Mouse (Mus musculus) lung, embryonic 14.5 days (tissue): ENCODE measurements around the gene Phldb2. TPM values are rescaled to one million over a fixed set of nuclear protein-coding genes. Genes with fewer than 3 reads are reported as not detected.

ENCODE experiments used
- ATAC-seq: fragments of 200-750 bp; cut with Nextera tagmentation; 2 replicates; pipeline ENCODE4 v1.8.0; 2017; ENCODE audit warnings: mild to moderate bottlenecking, moderate TSS enrichment, moderate library complexity; ENCODE audit not compliant: insufficient read depth
- DNase-seq: peaks from one replicate; pipeline ENCODE4 v3.0.0-alpha.2; 2015
- H3K27ac ChIP-seq: fragments of 300-500 bp; sonication (generic); 2 replicates; pipeline ENCODE4 v1.5.1; 2014; ENCODE audit warnings: low read depth, mild to moderate bottlenecking, moderate library complexity
- H3K27me3 ChIP-seq: fragments of 300-500 bp; sonication (generic); 2 replicates; pipeline ENCODE4 v1.6.1; 2014; ENCODE audit warnings: low read length, control low read depth; ENCODE audit not compliant: insufficient read depth
- H3K36me3 ChIP-seq: fragments of 300-500 bp; sonication (generic); 2 replicates; pipeline ENCODE4 v1.6.1; 2014; ENCODE audit warnings: control low read depth; ENCODE audit not compliant: insufficient read depth
- H3K4me1 ChIP-seq: fragments of 300-500 bp; sonication (generic); 2 replicates; pipeline ENCODE4 v1.6.1; 2014; ENCODE audit warnings: antibody characterized with exemption, control low read depth; ENCODE audit not compliant: insufficient read depth
- H3K4me2 ChIP-seq: fragments of 300-500 bp; sonication (generic); 2 replicates; pipeline ENCODE4 v1.6.1; 2014; ENCODE audit warnings: mild to moderate bottlenecking
- H3K4me3 ChIP-seq: fragments of 300-500 bp; sonication (generic); 2 replicates; pipeline ENCODE4 v1.5.1; 2014; ENCODE audit warnings: low read depth, low read length
- H3K9ac ChIP-seq: fragments of 300-500 bp; sonication (generic); 2 replicates; pipeline ENCODE4 v1.6.1; 2014
- H3K9me3 ChIP-seq: fragments of 300-500 bp; sonication (generic); 2 replicates; pipeline ENCODE4 v1.6.1; 2016; ENCODE audit warnings: low read depth, low read length, control low read depth
- CTCF ChIP-seq: IDR thresholded peaks from 2 replicates; pipeline ENCODE4 v1.5.1; 2016; ENCODE audit warnings: antibody characterized with exemption, low read depth
- WGBS: fragments of 180-500 bp; shearing (Covaris S2); extraction: QIAGEN DNeasy Blood & Tissue Kit; methylation state at CpG from one replicate; pipeline ENCODE4 v1.1.7; 2014; 5-methylcytosine and 5-hydroxymethylcytosine counted together
- polyA plus RNA-seq: library from polyadenylated mRNA; unstranded; fragments of >200 nt; fragmentation: Nextera tagmentation; extraction: Ambion mirVana; gene quantifications from 2 replicates; pipeline ENCODE4 v1.2.1, GENCODE M21; 2014

Gene Phldb2
- polyA plus RNA-seq, 1 experiment from 2014 or later: 48.0 TPM

GRCm38 (mm10) chr16:45841806-45842205 lies 111.6 kb downstream of the Phldb2 start:
- no peaks in the 10 kb centered on the region for H3K9me3 ChIP-seq
- 66% methylated on average over 3 of the region's 3 CpGs for WGBS
- peaks cover 20% of the 10 kb centered on the region for H3K4me1 ChIP-seq

GRCm38 (mm10) chr16:45841016-45841415 lies 112.4 kb downstream of the Phldb2 start:
- Histone ChIP-seq H3K9me3 (no peaks in the 10 kb centered on the region), H3K27me3 (no peaks in the 10 kb centered on the region), H3K27ac (no peak overlapping the region), H3K4me2 (peak overlapping the region; percentile 67; the same call in 1 of the 2 replicates), H3K9ac (no peak overlapping the region), H3K36me3 (no peaks in the 10 kb centered on the region), H3K4me3 (no peak overlapping the region), H3K4me1 (peaks cover 20% of the 10 kb centered on the region)
- ATAC-seq (no peak), DNase-seq (no peak)
- 76% methylated on average over 3 of the region's 3 CpGs for WGBS
- TF ChIP-seq CTCF: no peak

More at GRCm38 (mm10) chr16:45841806-45842205, 111.6 kb downstream of the Phldb2 start:
- peak overlapping the region; percentile 67 for H3K4me2 ChIP-seq
- DNase-seq: no peak
- ATAC-seq: no peak
- peak overlapping the region; percentile 77 for H3K4me3 ChIP-seq
- H3K36me3 ChIP-seq: no peaks in the 10 kb centered on the region
- H3K27me3 ChIP-seq: no peaks in the 10 kb centered on the region
- TF ChIP-seq CTCF: no peak
- H3K27ac ChIP-seq: no peak overlapping the region
- peak overlapping the region; percentile 93; the same call in 1 of the 2 replicates for H3K9ac ChIP-seq

- Histone ChIP-seq H3K36me3 (no peaks in the 10 kb centered on the region), H3K4me2 (peak overlapping the region; percentile 13; the same call in 1 of the 2 replicates), H3K27me3 (no peaks in the 10 kb centered on the region), H3K4me3 (no peak overlapping the region), H3K9ac (no peak overlapping the region), H3K4me1 (peaks cover 17% of the 10 kb centered on the region), H3K9me3 (no peaks in the 10 kb centered on the region), H3K27ac (peak overlapping the region; percentile 48)
- ATAC-seq (peak; percentile 39; the same call in 1 of the 2 replicates), DNase-seq (peak; percentile 46)
- no peak for TF ChIP-seq CTCF
- WGBS: 38% methylated on average over 5 of the region's 5 CpGs
Measured at GRCm38 (mm10) chr16:45837541-45838342, 115.7 kb downstream of the Phldb2 start.

- peaks cover 22% of the 10 kb centered on the region for H3K4me1 ChIP-seq
- no peak for ATAC-seq
- H3K4me2 ChIP-seq: peak overlapping the region; percentile 5; the same call in 1 of the 2 replicates
- TF ChIP-seq CTCF: no peak
- no peak overlapping the region for H3K9ac ChIP-seq
- DNase-seq: peak; percentile 35
- peak overlapping the region; percentile 74; the same call in 1 of the 2 replicates for H3K27ac ChIP-seq
- H3K4me3 ChIP-seq: no peak overlapping the region
- H3K9me3 ChIP-seq: no peaks in the 10 kb centered on the region
- no peaks in the 10 kb centered on the region for H3K27me3 ChIP-seq
- 0 out of 2 replicates have a peak, but pooled peaks cover 4% of the 10 kb centered on the region for H3K36me3 ChIP-seq
- WGBS: 12% methylated on average over 6 of the region's 6 CpGs
Measured at GRCm38 (mm10) chr16:45832747-45833108, 120.7 kb downstream of the Phldb2 start.

GRCm38 (mm10) chr16:45832061-45832746 lies 121.2 kb downstream of the Phldb2 start:
- Histone ChIP-seq H3K9ac (no peak overlapping the region), H3K36me3 (0 out of 2 replicates have a peak, but pooled peaks cover 4% of the 10 kb centered on the region), H3K4me3 (no peak overlapping the region), H3K4me1 (peaks cover 22% of the 10 kb centered on the region), H3K27me3 (no peaks in the 10 kb centered on the region), H3K9me3 (no peaks in the 10 kb centered on the region), H3K4me2 (peak overlapping the region; percentile 20; the same call in 1 of the 2 replicates), H3K27ac (peak overlapping the region; percentile 74; the same call in 1 of the 2 replicates)
- DNase-seq: peak; percentile 76
- 28% methylated on average over 8 of the region's 8 CpGs for WGBS
- peak; percentile 37 for TF ChIP-seq CTCF
- ATAC-seq: peak; percentile 71

GRCm38 (mm10) chr16:45831094-45831872 lies 122.1 kb downstream of the Phldb2 start:
- TF ChIP-seq CTCF: no peak
- ATAC-seq (no peak), DNase-seq (no peak)
- WGBS: 42% methylated on average over 4 of the region's 4 CpGs
- H3K27ac ChIP-seq: peak overlapping the region; percentile 74
- H3K9me3 ChIP-seq: no peaks in the 10 kb centered on the region
- peak overlapping the region; percentile 20 for H3K4me2 ChIP-seq
- no peaks in the 10 kb centered on the region for H3K27me3 ChIP-seq
- H3K4me1 ChIP-seq: peaks cover 22% of the 10 kb centered on the region
- H3K9ac ChIP-seq: no peak overlapping the region
- H3K36me3 ChIP-seq: 0 out of 2 replicates have a peak, but pooled peaks cover 4% of the 10 kb centered on the region
- no peak overlapping the region for H3K4me3 ChIP-seq
